In the genomic region with DNA sequence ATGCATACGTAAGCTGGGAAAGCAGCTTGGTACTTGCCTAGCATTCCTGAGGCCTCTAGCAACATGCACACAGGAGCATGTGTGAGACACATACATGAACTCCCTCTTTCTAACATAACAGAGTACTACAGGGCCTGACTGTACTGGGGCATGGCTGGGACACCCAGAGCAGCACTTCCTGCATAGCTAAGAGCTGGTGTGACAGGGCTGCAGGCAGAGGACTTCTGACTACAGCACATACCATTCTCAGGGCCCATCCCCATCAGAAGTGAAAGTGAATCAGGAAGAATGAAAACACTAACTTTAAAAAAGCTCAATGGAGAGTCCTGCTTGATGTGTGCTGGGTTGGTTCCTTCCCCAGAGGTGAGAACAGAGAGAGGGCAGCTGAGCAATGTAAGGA, we compare ENCODE assay signal across 8 mouse cellular contexts.
DNase-seq lines count a peak whose midpoint lies in the region; ATAC-seq and TF ChIP-seq lines count a peak whose summit lies in the region.

No protein-coding gene starts in this region.

- WGBS in midbrain, embryonic 15.5 days, result 79% methylated on average over 1 of the region's 1 CpGs
- WGBS in midbrain, postnatal 0 days, result 80% methylated on average over 1 of the region's 1 CpGs
- WGBS in heart, adult 2 months, result 86% methylated on average over 1 of the region's 1 CpGs
- WGBS in limb, embryonic 15.5 days, result 61% methylated on average over 1 of the region's 1 CpGs
- WGBS in hindbrain, embryonic 12.5 days, result 82% methylated on average over 1 of the region's 1 CpGs

- H3K9ac ChIP-seq in midbrain, embryonic 15.5 days, result no peak overlapping the region
- H3K9ac ChIP-seq in midbrain, postnatal 0 days (replicated peaks; ENCODE audit: low read length, poor library complexity, severe bottlenecking), result no peak overlapping the region
- no peak overlapping the region for H3K9ac ChIP-seq in heart, adult 2 months (ENCODE audit: low read depth, low read length)
- H3K9ac ChIP-seq in limb, embryonic 15.5 days, result no peak overlapping the region
- no peak overlapping the region for H3K9ac ChIP-seq in hindbrain, embryonic 12.5 days

- ATAC-seq in midbrain, embryonic 15.5 days (replicated peaks), result no peak
- ATAC-seq in midbrain, postnatal 0 days (ENCODE audit: low FRiP score), result no peak
- ATAC-seq in limb, embryonic 15.5 days (ENCODE audit: insufficient number of reproducible peaks, low FRiP score, low TSS enrichment, low read depth), result no peak
- no peak for ATAC-seq in hindbrain, embryonic 12.5 days (ENCODE audit: low FRiP score)

- H3K4me2 ChIP-seq in midbrain, embryonic 15.5 days, result no peak overlapping the region
- no peak overlapping the region for H3K4me2 ChIP-seq in midbrain, postnatal 0 days (ENCODE audit: low read depth, low read length, poor library complexity, severe bottlenecking)
- H3K4me2 ChIP-seq in limb, embryonic 15.5 days, result no peak overlapping the region
- no peak overlapping the region for H3K4me2 ChIP-seq in hindbrain, embryonic 12.5 days (replicated peaks)

- no peaks in the 10 kb centered on the region for H3K27me3 ChIP-seq in midbrain, embryonic 15.5 days (replicated peaks)
- no peaks in the 10 kb centered on the region for H3K27me3 ChIP-seq in midbrain, postnatal 0 days (ENCODE audit: insufficient read depth, low read length)
- H3K27me3 ChIP-seq in heart, adult 2 months (ENCODE audit: control insufficient read depth, insufficient read depth, low read length), result no peaks in the 10 kb centered on the region
- H3K27me3 ChIP-seq in limb, embryonic 15.5 days, result no peaks in the 10 kb centered on the region
- peaks cover 2% of the 10 kb centered on the region; the same call in 1 of the 2 replicates for H3K27me3 ChIP-seq in hindbrain, embryonic 12.5 days

- no peak for DNase-seq in midbrain, postnatal 0 days (ENCODE audit: low spot score)
- DNase-seq in heart, adult 2 months, result peak in 1 of 2 experiments; percentile 25
- DNase-seq in thymus, postnatal 14 days, result peak; percentile 35
- no peak for DNase-seq in adrenal gland, adult 18-20 months (ENCODE audit: low spot score in 2 of 2)
- no peak for DNase-seq in right cerebral cortex, postnatal 4 days

- 0 out of 2 replicates have a peak, but pooled peaks have one; percentile 14 for TF ChIP-seq EP300 in heart, adult 2 months (IDR thresholded peaks at IDR 0.05; ENCODE audit: insufficient read depth, low read depth, low read length)

- intact Hi-C loops in heart, adult 2 months (cut with DNase I), result loop anchor here (2.0 kb wide), 1 partner anchor 107 kb away; the partner anchor contains the start of gene Sipa1l2

- H3K4me1 ChIP-seq in midbrain, embryonic 15.5 days, result peaks cover 22% of the 10 kb centered on the region
- H3K4me1 ChIP-seq in midbrain, postnatal 0 days (ENCODE audit: insufficient read depth, low read length), result peaks cover 7% of the 10 kb centered on the region; the same call in 1 of the 2 replicates
- H3K4me1 ChIP-seq in heart, adult 2 months (ENCODE audit: control insufficient read depth, insufficient read depth, low read length), result peaks cover 14% of the 10 kb centered on the region
- H3K4me1 ChIP-seq in limb, embryonic 15.5 days, result peaks cover 23% of the 10 kb centered on the region
- H3K4me1 ChIP-seq in hindbrain, embryonic 12.5 days, result peaks cover 49% of the 10 kb centered on the region

- no peak overlapping the region for H3K4me3 ChIP-seq in midbrain, embryonic 15.5 days
- H3K4me3 ChIP-seq in midbrain, postnatal 0 days (ENCODE audit: low read depth, low read length), result no peak overlapping the region
- no peak overlapping the region for H3K4me3 ChIP-seq in heart, adult 2 months
- no peak overlapping the region for H3K4me3 ChIP-seq in limb, embryonic 15.5 days
- H3K4me3 ChIP-seq in hindbrain, embryonic 12.5 days, result no peak overlapping the region

- no peak for TF ChIP-seq CTCF in midbrain, postnatal 0 days (IDR thresholded peaks at IDR 0.05)
- TF ChIP-seq CTCF in heart, adult 2 months (IDR thresholded peaks at IDR 0.05), result peak; percentile 35

- no peak for TF ChIP-seq POLR2A in heart, adult 2 months (IDR thresholded peaks at IDR 0.05; ENCODE audit: insufficient read depth, low read depth, low read length)

- no peaks in the 10 kb centered on the region for H3K36me3 ChIP-seq in midbrain, embryonic 15.5 days (replicated peaks)
- peaks cover 5% of the 10 kb centered on the region; the same call in 1 of the 2 replicates for H3K36me3 ChIP-seq in midbrain, postnatal 0 days (ENCODE audit: insufficient read depth, low read length)
- H3K36me3 ChIP-seq in heart, adult 2 months (ENCODE audit: control insufficient read depth, insufficient read depth, low read length), result peaks cover 13% of the 10 kb centered on the region
- H3K36me3 ChIP-seq in limb, embryonic 15.5 days, result peaks cover 9% of the 10 kb centered on the region
- H3K36me3 ChIP-seq in hindbrain, embryonic 12.5 days, result peaks cover 14% of the 10 kb centered on the region; the same call in 1 of the 2 replicates

- no peaks in the 10 kb centered on the region for H3K79me2 ChIP-seq in heart, adult 2 months (replicated peaks; ENCODE audit: control insufficient read depth, insufficient read depth, low read length)

- peak overlapping the region; percentile 2; the same call in 1 of the 2 replicates for H3K27ac ChIP-seq in midbrain, embryonic 15.5 days
- H3K27ac ChIP-seq in midbrain, postnatal 0 days (ENCODE audit: low read depth, low read length), result no peak overlapping the region
- H3K27ac ChIP-seq in heart, adult 2 months, result peak overlapping the region; percentile 68
- H3K27ac ChIP-seq in limb, embryonic 15.5 days, result peak overlapping the region; percentile 27; the same call in 1 of the 2 replicates
- H3K27ac ChIP-seq in hindbrain, embryonic 12.5 days, result no peak overlapping the region

- no peaks in the 10 kb centered on the region for H3K9me3 ChIP-seq in midbrain, embryonic 15.5 days
- no peaks in the 10 kb centered on the region for H3K9me3 ChIP-seq in midbrain, postnatal 0 days (ENCODE audit: low read length)
- H3K9me3 ChIP-seq in limb, embryonic 15.5 days, result no peaks in the 10 kb centered on the region
- no peaks in the 10 kb centered on the region for H3K9me3 ChIP-seq in hindbrain, embryonic 12.5 days (replicated peaks)

Comparison
In these comparisons a context has a peak if more than half of its experiments do, and no peak if none do; other contexts are left out.
1. H3K27ac ChIP-seq: peak in midbrain, embryonic 15.5 days (single experiment), heart, adult 2 months (single experiment) and limb, embryonic 15.5 days (single experiment); none in midbrain, postnatal 0 days (single experiment) and hindbrain, embryonic 12.5 days (single experiment).